Mouse (Mus musculus) C2C12 (cell line): ENCODE data around the gene Sdk1.

Experiments
- CEBPB ChIP-seq: IDR thresholded peaks from one replicate; pipeline ENCODE4 v1.6.1; 2011; ENCODE audit warnings: low read depth, mild to moderate bottlenecking, control low read depth, moderate library complexity
- CTCF ChIP-seq: IDR thresholded peaks from one replicate; pipeline ENCODE4 v1.5.1; 2011; ENCODE audit not compliant: control insufficient read depth, insufficient read depth, insufficient read length
- FOSL1 ChIP-seq: IDR thresholded peaks from one replicate; pipeline ENCODE4 v1.8.0; 2011; ENCODE audit warnings: mild to moderate bottlenecking, low read length; ENCODE audit not compliant: poor library complexity, insufficient read depth, severe bottlenecking
- MAX ChIP-seq: IDR thresholded peaks from one replicate; pipeline ENCODE4 v1.6.1; 2011; ENCODE audit warnings: mild to moderate bottlenecking, control low read depth
- MYOD1 ChIP-seq: IDR thresholded peaks from one replicate; pipeline ENCODE4 v1.6.1; 2011; ENCODE audit warnings: low read depth; ENCODE audit not compliant: control insufficient read depth, insufficient read length
- MYOG ChIP-seq: IDR thresholded peaks from one replicate; pipeline ENCODE4 v1.6.1; 2011; ENCODE audit not compliant: control insufficient read depth, insufficient read length; ENCODE audit errors: extremely low read depth
- USF1 ChIP-seq: IDR thresholded peaks from one replicate; pipeline ENCODE4 v1.6.1; 2011; ENCODE audit warnings: low read depth, mild to moderate bottlenecking, control low read depth, moderate library complexity

DNA sequence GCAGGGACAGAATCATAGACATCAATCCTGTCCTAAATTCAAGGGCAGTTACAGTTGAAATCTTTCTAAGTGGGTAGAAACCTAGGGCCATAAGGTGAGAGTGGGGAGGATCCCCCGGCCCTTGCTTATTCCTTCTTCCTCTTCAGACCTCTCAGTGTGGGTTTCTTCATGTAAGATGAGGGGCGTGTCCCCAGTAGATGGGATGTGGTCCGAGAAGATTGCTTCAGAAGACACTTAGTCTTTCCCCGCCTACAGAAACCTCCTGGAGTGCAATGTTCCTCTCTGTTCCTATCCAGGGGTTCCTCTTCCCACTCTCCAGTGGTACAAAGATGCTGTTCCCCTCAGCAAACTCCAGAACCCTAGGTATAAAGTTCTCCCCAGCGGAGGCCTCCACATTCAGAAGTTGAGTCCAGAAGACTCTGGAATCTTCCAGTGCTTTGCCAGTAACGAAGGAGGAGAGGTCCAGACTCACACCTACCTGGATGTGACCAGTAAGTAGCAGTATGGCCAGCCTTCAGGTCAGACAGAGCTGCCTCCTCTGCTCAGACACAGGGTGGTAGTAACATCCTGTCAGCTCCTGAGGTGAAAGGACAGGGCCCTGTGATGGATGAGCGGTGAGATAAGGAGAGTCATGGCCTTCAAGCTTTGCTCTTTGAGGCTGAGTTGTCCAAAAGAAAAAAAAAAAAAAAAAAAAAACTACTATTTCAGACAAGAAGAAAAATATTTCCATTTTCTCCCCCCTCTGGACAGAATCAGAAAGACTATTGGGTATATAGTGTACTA, 711.6 kb downstream of the Sdk1 start:
- TF ChIP-seq USF1 (no peak), FOSL1 (no peak), CTCF (no peak), MYOD1 (no peak), MAX (no peak), MYOG (no peak), CEBPB (no peak)
